Mouse (Mus musculus) G1E (cell line): ENCODE results near the gene Foxo3.

ENCODE experiments used
- CTCF ChIP-seq: IDR thresholded peaks from 2 replicates; pipeline ENCODE4 v1.5.1; 2012; ENCODE audit warnings: low read depth, low read length, inconsistent platforms, mixed read lengths
- GATA1 ChIP-seq: IDR thresholded peaks from 2 replicates; pipeline ENCODE4 v1.6.1; 2012; ENCODE audit warnings: borderline replicate concordance, low read length, inconsistent platforms, mixed read lengths

DNA sequence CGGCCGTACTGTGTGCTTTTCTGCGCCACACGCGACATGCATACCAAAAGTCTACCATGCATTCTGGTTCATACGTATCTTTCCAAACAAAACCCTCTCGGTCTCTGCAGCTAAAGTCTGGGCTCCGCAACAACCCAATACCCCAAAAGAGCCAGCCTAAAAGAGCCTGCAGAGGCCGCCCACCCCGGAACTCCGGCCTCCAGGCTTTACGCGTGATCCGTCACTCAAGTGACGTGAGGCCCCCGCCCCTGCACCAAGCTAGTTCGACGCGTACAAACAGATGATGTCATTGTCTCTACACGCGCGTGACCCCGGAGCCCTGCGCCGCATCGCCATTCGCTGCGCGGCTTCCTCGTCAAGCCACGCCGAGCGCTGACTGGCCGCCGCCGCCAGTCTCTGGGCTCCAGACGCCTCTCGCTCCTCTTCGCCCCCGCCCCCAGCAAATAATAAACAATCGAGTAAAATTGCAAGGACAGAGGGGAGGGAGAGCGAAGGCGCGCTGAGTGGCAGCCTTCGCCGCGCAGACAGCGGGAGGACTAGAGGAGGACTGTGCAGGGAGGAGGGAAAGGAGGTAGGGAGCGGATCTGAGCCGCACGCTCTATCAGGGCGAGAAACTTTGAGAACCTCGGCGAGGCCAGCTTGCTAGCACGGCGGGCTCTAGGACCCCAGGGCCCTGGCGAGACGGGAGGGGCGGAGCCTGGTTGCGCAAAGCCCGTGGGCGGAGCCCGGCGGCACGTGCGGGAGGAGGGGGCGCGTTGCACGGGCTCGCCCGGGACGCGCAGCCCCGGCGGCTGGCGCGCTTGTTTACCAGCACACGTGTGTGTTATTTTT is 1.1 kb upstream of the Foxo3 start:
- no peak for TF ChIP-seq CTCF
- no peak for TF ChIP-seq GATA1
